Mouse (Mus musculus): ENCODE measurements at regions not wholly inside any gene's neighbourhood (a gene's known extent, or its start where the extent isn't known, plus 50 kb on each side); places are given as distances from the start of the nearest gene placed in this dataset.

DNA sequence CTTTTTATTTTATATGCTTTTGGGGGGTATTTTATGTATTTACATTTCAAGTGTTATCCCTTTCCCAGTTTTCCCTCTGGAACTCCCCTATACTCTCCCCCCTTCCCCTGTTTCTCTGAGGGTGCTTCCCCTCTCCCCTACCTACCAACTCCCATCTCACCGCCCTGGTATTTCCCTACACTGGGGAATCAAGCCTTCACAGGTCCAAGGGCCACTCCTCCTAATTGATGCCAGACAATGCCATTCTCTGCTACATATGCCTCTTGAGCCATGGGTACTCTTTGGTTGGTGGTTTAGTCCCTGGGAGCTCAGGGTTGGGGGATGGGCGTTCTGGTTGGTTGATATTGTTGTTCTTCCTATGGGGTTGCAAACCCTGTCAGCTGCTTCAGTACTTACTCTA, 1002.9 kb downstream of the Cdh11 start:
- TF ChIP-seq MAX (IDR thresholded peaks at IDR 0.05; ENCODE audit: low read depth) (no peak), USF1 (IDR thresholded peaks at IDR 0.05; ENCODE audit: low read depth) (no peak), POLR2AphosphoS2 (IDR thresholded peaks at IDR 0.05; ENCODE audit: insufficient read length, low read depth) (no peak), POLR2A (IDR thresholded peaks at IDR 0.05; ENCODE audit: insufficient read length, low read depth) (no peak), MYOG (IDR thresholded peaks at IDR 0.05; ENCODE audit: control insufficient read depth in 1 of 3, insufficient read depth in 1 of 3, insufficient read length in 2 of 3, low read depth in 2 of 3) (no peak), TCF3 (IDR thresholded peaks at IDR 0.05; ENCODE audit: insufficient read length, low read depth) (no peak)
